ENCODE assay signal across 12 mouse cellular contexts in genomic region chr6:7799969-7800368, GRCm38 (mm10). TPM values are rescaled to one million over a fixed set of nuclear protein-coding genes. Genes with fewer than 3 reads are reported as not detected.
A peak's percentile ranks its signal among the peaks of the same experiment; 100 is the strongest.
DNase-seq lines count a peak whose midpoint lies in the region; TF ChIP-seq lines count a peak whose summit lies in the region.
"Had no signal": no experiment of that assay in that cellular context is flagged by ENCODE, and none has a peak within 500 bp of the region (broad histone marks: within the 10 kb centered on the region; RNA-seq: fewer than 3 reads in every experiment).

No protein-coding gene starts in this region.

- no peak overlapping the region for H3K4me3 ChIP-seq in heart, embryonic 10.5 days
- H3K4me3 ChIP-seq in lung, adult 2 months (replicated peaks; ENCODE audit: extremely low read depth, low read depth, low read length): no peak overlapping the region
- no peak overlapping the region for H3K4me3 ChIP-seq in layer of hippocampus, adult 2 months
- H3K4me3 ChIP-seq: embryonic facial prominence, embryonic 10.5 days; liver, embryonic 13.5 days had no signal

- TF ChIP-seq CTCF in lung, adult 2 months (IDR thresholded peaks at IDR 0.05; ENCODE audit: insufficient read depth, low read length): no peak
- no peak for TF ChIP-seq CTCF in layer of hippocampus, adult 2 months (conservative IDR thresholded peaks at IDR 0.05)

- H3K4me1 ChIP-seq in heart, embryonic 10.5 days: no peaks in the 10 kb centered on the region
- H3K4me1 ChIP-seq in lung, adult 2 months (ENCODE audit: control insufficient read depth, insufficient read depth, low read length): no peaks in the 10 kb centered on the region; the same call in 1 of the 2 replicates
- H3K4me1 ChIP-seq: embryonic facial prominence, embryonic 10.5 days had no signal

- H3K27me3 ChIP-seq in heart, embryonic 10.5 days (ENCODE audit: insufficient read depth, poor library complexity, severe bottlenecking): no peaks in the 10 kb centered on the region
- H3K27me3 ChIP-seq: liver, embryonic 13.5 days had no signal

- WGBS in heart, embryonic 10.5 days: 81% methylated on average over 6 of the region's 6 CpGs
- WGBS in lung, adult 2 months: 32% methylated on average over 6 of the region's 6 CpGs

- no peaks in the 10 kb centered on the region for H3K9me3 ChIP-seq in heart, embryonic 10.5 days
- H3K9me3 ChIP-seq: embryonic facial prominence, embryonic 10.5 days; liver, embryonic 13.5 days had no signal

- H3K36me3 ChIP-seq in heart, embryonic 10.5 days: no peaks in the 10 kb centered on the region
- H3K36me3 ChIP-seq: embryonic facial prominence, embryonic 10.5 days; liver, embryonic 13.5 days had no signal

- peak; percentile 72 for DNase-seq in heart, adult 8-10 months (ENCODE audit: low spot score)
- no peak for DNase-seq in heart, embryonic 10.5 days (ENCODE audit: low spot score)
- peak; percentile 24 for DNase-seq in Muller cell, postnatal 12 days (ENCODE audit: inconsistent ontology term)
- peak; percentile 83 for DNase-seq in gastrocnemius, adult 18-20 months (ENCODE audit: low spot score)
- DNase-seq in lung, adult 2 months: peak; percentile 27
- no peak for DNase-seq in cerebellum, postnatal 36 days
- no peak for DNase-seq in layer of hippocampus, adult 2 months (ENCODE audit: low spot score in 2 of 2)
- no peak for DNase-seq in spleen, adult 18-20 months
- DNase-seq: layer of hippocampus, adult 9-11 months; liver, embryonic 13.5 days had no signal

- no peak for TF ChIP-seq POLR2A in lung, adult 2 months (IDR thresholded peaks at IDR 0.05; ENCODE audit: borderline replicate concordance, extremely low read depth, low read depth, low read length)

- no peak overlapping the region for H3K27ac ChIP-seq in heart, embryonic 10.5 days
- no peak overlapping the region for H3K27ac ChIP-seq in layer of hippocampus, adult 2 months
- H3K27ac ChIP-seq: embryonic facial prominence, embryonic 10.5 days; hindbrain, postnatal 0 days; liver, embryonic 13.5 days had no signal

RNA-seq across cellular contexts. Expression of gene C1galt1, which starts 44.7 kb away (rescaled TPM):
- total RNA-seq in heart, adult 8-10 months (2022): 10 to 100 TPM; 13.2 to 14.7 (median 13.7) TPM
- 3.4 and 3.5 TPM in 2 replicates for polyA plus RNA-seq in heart, embryonic 10.5 days (2016; fragmentation: Nextera tagmentation; extraction: Ambion mirVana)
- total RNA-seq in gastrocnemius, adult 18-20 months (2021): 10 to 100 TPM; 14.1 to 14.3 TPM
- polyA plus RNA-seq in lung, adult 2 months (2012; rRNA removed): 3.8 and 5.6 TPM in 2 replicates
- total RNA-seq in layer of hippocampus, adult 2 months (2021): 1 to 10 TPM; 9.2 to 9.5 TPM

Comparison
In these comparisons a context has a peak if more than half of its experiments do, and no peak if none do; other contexts are left out.
1. DNase-seq: peak in heart, adult 8-10 months (single experiment), Muller cell, postnatal 12 days (single experiment), gastrocnemius, adult 18-20 months (single experiment) and lung, adult 2 months (single experiment); none in heart, embryonic 10.5 days (single experiment), cerebellum, postnatal 36 days (0 of 2), layer of hippocampus, adult 2 months (0 of 2) and spleen, adult 18-20 months (0 of 2).